Mouse (Mus musculus): ENCODE measurements around the gene Prr12. TPM values are rescaled to one million over a fixed set of nuclear protein-coding genes. Genes with fewer than 3 reads are reported as not detected.
"Not testable (repeated sequence)": the region's sequence is repeated elsewhere in the genome, so short reads cannot be mapped to it uniquely, and the experiment has no call there.

Prr12 gene
- total RNA-seq (2018; cell fraction: chromatin; rRNA removed): 10 to 100 TPM in 19 of 26 experiments, 1 to 10 TPM in 7; 1.9 to 50.5 (median 23.9) TPM
- 10 to 100 TPM in 25 of 26 experiments, 1 to 10 TPM in 1; 6.0 to 41.7 (median 31.2) TPM for total RNA-seq (2018; cell fraction: cytosol; rRNA removed)
- total RNA-seq (2018; cell fraction: nucleus; rRNA removed): 10 to 100 TPM in 23 of 26 experiments, 1 to 10 TPM in 3; 7.2 to 48.0 (median 28.5) TPM
- 15.5 to 17.7 TPM (median 17.1 TPM) in 3 replicates for polyA plus RNA-seq (2018)

- H3K36me3 ChIP-seq (ENCODE audit: inconsistent target): peaks cover 7% of the 10 kb centered on the region; the same call in 1 of the 2 replicates
- peaks cover 50% of the 10 kb centered on the region for H3K79me2 ChIP-seq (ENCODE audit: inconsistent target)
- no CpG with 5 or more reads among the region's 18 CpGs for WGBS (ENCODE audit: missing documents)
These were observed at the start of gene Prr12 for GRCm38 (mm10) chr7:45052862-45053116. Gene Prr12 (minus strand): TSS chr7:45052881.

GRCm38 (mm10) chr7:45102441-45102840 lies 49.8 kb upstream of the Prr12 start:
- peaks cover 16% of the 10 kb centered on the region; the same call in 1 of the 2 replicates for H3K79me2 ChIP-seq (ENCODE audit: inconsistent target)
- H3K27ac ChIP-seq: no peak overlapping the region
- WGBS (ENCODE audit: missing documents): 77% methylated on average over 11 of the region's 11 CpGs
- H3K36me3 ChIP-seq (ENCODE audit: inconsistent target): no peaks in the 10 kb centered on the region; the same call in 1 of the 2 replicates
- H3K4me3 ChIP-seq (ENCODE audit: inconsistent target): no peak overlapping the region

More at GRCm38 (mm10) chr7:45052862-45053116, at the start of gene Prr12:
- H3K27ac ChIP-seq: peak within 1 kb of the TSS; percentile 93
- H3K4me3 ChIP-seq (ENCODE audit: inconsistent target): peak within 1 kb of the TSS; percentile 88

GRCm38 (mm10) chr7:45100046-45100445 lies 47.4 kb upstream of the Prr12 start:
- no peak overlapping the region for H3K27ac ChIP-seq
- no peaks in the 10 kb centered on the region; the same call in 1 of the 2 replicates for H3K36me3 ChIP-seq (ENCODE audit: inconsistent target)
- H3K79me2 ChIP-seq (ENCODE audit: inconsistent target): peaks cover 16% of the 10 kb centered on the region; the same call in 1 of the 2 replicates

GRCm38 (mm10) chr7:45098541-45099240 lies 46.0 kb upstream of the Prr12 start:
- Histone ChIP-seq H3K36me3 (ENCODE audit: inconsistent target) (no peaks in the 10 kb centered on the region; the same call in 1 of the 2 replicates), H3K79me2 (ENCODE audit: inconsistent target) (peaks cover 16% of the 10 kb centered on the region; the same call in 1 of the 2 replicates), H3K27ac (no peak overlapping the region), H3K4me3 (ENCODE audit: inconsistent target) (no peak overlapping the region)
- 95% methylated on average over 8 of the region's 8 CpGs for WGBS (ENCODE audit: missing documents)

More at GRCm38 (mm10) chr7:45100046-45100445, 47.4 kb upstream of the Prr12 start:
- WGBS (ENCODE audit: missing documents): 90% methylated on average over 6 of the region's 6 CpGs
- H3K4me3 ChIP-seq (ENCODE audit: inconsistent target): no peak overlapping the region

- H3K79me2 ChIP-seq (ENCODE audit: inconsistent target): peaks cover 7% of the 10 kb centered on the region; the same call in 1 of the 2 replicates
- H3K27ac ChIP-seq: peak overlapping the region; percentile 89
- H3K36me3 ChIP-seq (ENCODE audit: inconsistent target): no peaks in the 10 kb centered on the region; the same call in 1 of the 2 replicates
- no peak overlapping the region for H3K4me3 ChIP-seq (ENCODE audit: inconsistent target)
- 0% methylated on average over 5 of the region's 6 CpGs for WGBS (ENCODE audit: missing documents)
These were observed 44.8 kb upstream of the Prr12 start for GRCm38 (mm10) chr7:45097479-45097878.

- WGBS (ENCODE audit: missing documents): 96% methylated on average over 14 of the region's 14 CpGs
These were observed 43.3 kb upstream of the Prr12 start for GRCm38 (mm10) chr7:45095965-45096364.

GRCm38 (mm10) chr7:45095367-45095766 lies 42.7 kb upstream of the Prr12 start:
- peak overlapping the region; percentile 60 for H3K27ac ChIP-seq
- 67% methylated on average over 6 of the region's 6 CpGs for WGBS (ENCODE audit: missing documents)
- no peaks in the 10 kb centered on the region; the same call in 1 of the 2 replicates for H3K79me2 ChIP-seq (ENCODE audit: inconsistent target)
- no peak overlapping the region for H3K4me3 ChIP-seq (ENCODE audit: inconsistent target)
- H3K36me3 ChIP-seq (ENCODE audit: inconsistent target): no peaks in the 10 kb centered on the region

More at GRCm38 (mm10) chr7:45095965-45096364, 43.3 kb upstream of the Prr12 start:
- H3K36me3 ChIP-seq (ENCODE audit: inconsistent target); H3K4me3 ChIP-seq (ENCODE audit: inconsistent target); H3K79me2 ChIP-seq (ENCODE audit: inconsistent target): not testable (repeated sequence)
- peak overlapping the region; percentile 60 for H3K27ac ChIP-seq

GRCm38 (mm10) chr7:45094121-45094520 lies 41.4 kb upstream of the Prr12 start:
- H3K27ac ChIP-seq: no peak overlapping the region
- H3K36me3 ChIP-seq (ENCODE audit: inconsistent target): no peaks in the 10 kb centered on the region
- WGBS (ENCODE audit: missing documents): 89% methylated on average over 7 of the region's 7 CpGs
- no peak overlapping the region for H3K4me3 ChIP-seq (ENCODE audit: inconsistent target)
- H3K79me2 ChIP-seq (ENCODE audit: inconsistent target): no peaks in the 10 kb centered on the region

GRCm38 (mm10) chr7:45093516-45093905 lies 40.8 kb upstream of the Prr12 start:
- Histone ChIP-seq H3K27ac (no peak overlapping the region), H3K79me2 (ENCODE audit: inconsistent target) (no peaks in the 10 kb centered on the region), H3K4me3 (ENCODE audit: inconsistent target) (no peak overlapping the region), H3K36me3 (ENCODE audit: inconsistent target) (no peaks in the 10 kb centered on the region)
- WGBS (ENCODE audit: missing documents): 69% methylated on average over 17 of the region's 18 CpGs

- Histone ChIP-seq H3K36me3 (ENCODE audit: inconsistent target) (no peaks in the 10 kb centered on the region), H3K79me2 (ENCODE audit: inconsistent target) (no peaks in the 10 kb centered on the region), H3K27ac (no peak overlapping the region), H3K4me3 (ENCODE audit: inconsistent target) (no peak overlapping the region)
- 86% methylated on average over 12 of the region's 12 CpGs for WGBS (ENCODE audit: missing documents)
These were observed 40.3 kb upstream of the Prr12 start for GRCm38 (mm10) chr7:45092828-45093515.

- Histone ChIP-seq H3K4me3 (ENCODE audit: inconsistent target) (no peak within 1 kb of the TSS), H3K27ac (no peak within 1 kb of the TSS), H3K79me2 (ENCODE audit: inconsistent target) (no peaks in the 10 kb centered on the region), H3K36me3 (ENCODE audit: inconsistent target) (no peaks in the 10 kb centered on the region)
- 21% methylated on average over 16 of the region's 16 CpGs for WGBS (ENCODE audit: missing documents)
These were observed 39.4 kb upstream of the Prr12 start, which contains the start of gene Rcn3 for GRCm38 (mm10) chr7:45092048-45092447. Gene Rcn3 (minus strand): TSS chr7:45092221.

- Histone ChIP-seq H3K4me3 (ENCODE audit: inconsistent target) (no peak overlapping the region), H3K27ac (no peak overlapping the region), H3K79me2 (ENCODE audit: inconsistent target) (no peaks in the 10 kb centered on the region), H3K36me3 (ENCODE audit: inconsistent target) (no peaks in the 10 kb centered on the region)
- WGBS (ENCODE audit: missing documents): 28% methylated on average over 35 of the region's 35 CpGs
These were observed 38.6 kb upstream of the Prr12 start for GRCm38 (mm10) chr7:45091001-45091990.

GRCm38 (mm10) chr7:45090251-45090977 lies 37.7 kb upstream of the Prr12 start:
- WGBS (ENCODE audit: missing documents): 72% methylated on average over 12 of the region's 13 CpGs
- Histone ChIP-seq H3K79me2 (ENCODE audit: inconsistent target) (no peaks in the 10 kb centered on the region), H3K4me3 (ENCODE audit: inconsistent target) (no peak overlapping the region), H3K36me3 (ENCODE audit: inconsistent target) (no peaks in the 10 kb centered on the region), H3K27ac (no peak overlapping the region)
